Mouse (Mus musculus) heart, embryonic 15.5 days (tissue): ENCODE measurements around the gene Olfr1360. TPM values are rescaled to one million over a fixed set of nuclear protein-coding genes. Genes with fewer than 3 reads are reported as not detected.

Source experiments
- microRNA-seq: library from miRNA; unstranded; fragments of <30 nt; microRNA quantifications from one replicate; pipeline ENCODE4, GENCODE M21; 2016
- polyA plus RNA-seq: library from polyadenylated mRNA; unstranded; fragments of >200 nt; fragmentation: Nextera tagmentation; extraction: Ambion mirVana; gene quantifications from 2 replicates; pipeline ENCODE4 v1.2.1, GENCODE M21; 2015

Olfr1360 gene
- polyA plus RNA-seq, 1 experiment from 2014 or later = not detected

Small RNA genes lying within 50 kb of the gene (microRNA-seq; reads per million reads assigned to microRNA genes)
- gene Gm44357 (not detected), gene Gm44367 (not detected)

Other genes starting within 250 kb of the Olfr1360 start
- gene Pgbd1, start 236.3 kb downstream of the Olfr1360 start, polyA plus RNA-seq = 2.9 and 3.3 TPM in 2 replicates
- 26.6 and 27.0 TPM in 2 replicates for gene Zscan26, start 223.7 kb downstream of the Olfr1360 start, polyA plus RNA-seq
- gene Nkapl, start 208.9 kb downstream of the Olfr1360 start, polyA plus RNA-seq = 1.4 and 1.5 TPM in 2 replicates
- gene Zkscan4, start 198.5 kb downstream of the Olfr1360 start, polyA plus RNA-seq = 1.4 and 2.2 TPM in 2 replicates
- gene Gm10065, start 198.0 kb downstream of the Olfr1360 start, polyA plus RNA-seq = not detected in 2 replicates
- gene AK157302, start 182.2 kb downstream of the Olfr1360 start, polyA plus RNA-seq = 0.71 and 0.76 TPM in 2 replicates
- gene Gm11273, start 176.0 kb downstream of the Olfr1360 start, polyA plus RNA-seq = 15.7 and 17.9 TPM in 2 replicates
- gene Zkscan8, start 146.3 kb downstream of the Olfr1360 start, polyA plus RNA-seq = 3.5 and 4.0 TPM in 2 replicates
- gene Olfr1366, start 134.6 kb downstream of the Olfr1360 start, polyA plus RNA-seq = 0.10 TPM in 1 of 2 replicates, not detected in the other
- gene Olfr1535, start 117.5 kb downstream of the Olfr1360 start, polyA plus RNA-seq = not detected in 2 replicates
- not detected in 2 replicates for gene Olfr1364, start 95.6 kb downstream of the Olfr1360 start, polyA plus RNA-seq
- not detected in 2 replicates for gene Olfr1362, start 63.4 kb downstream of the Olfr1360 start, polyA plus RNA-seq
- gene Olfr11, start 34.9 kb downstream of the Olfr1360 start, polyA plus RNA-seq = not detected in 2 replicates
- gene Olfr1361, start 14.0 kb downstream of the Olfr1360 start, polyA plus RNA-seq = not detected in 2 replicates
- gene Olfr1359, start 20.7 kb upstream of the Olfr1360 start, polyA plus RNA-seq = not detected in 2 replicates
- gene Hist1h2bl, start 38.7 kb upstream of the Olfr1360 start, polyA plus RNA-seq = 0.47 and 1.3 TPM in 2 replicates
- gene Hist1h2ai, start 39.0 kb upstream of the Olfr1360 start, polyA plus RNA-seq = 9.9 and 11.4 TPM in 2 replicates
- gene Hist1h3h, start 40.3 kb upstream of the Olfr1360 start, polyA plus RNA-seq = 1.5 and 5.4 TPM in 2 replicates
- gene Hist1h2bm, start 44.6 kb upstream of the Olfr1360 start, polyA plus RNA-seq = 1.3 and 2.3 TPM in 2 replicates
- 0.66 and 0.67 TPM in 2 replicates for gene Hist1h4j, start 57.7 kb upstream of the Olfr1360 start, polyA plus RNA-seq
- 1.3 and 3.0 TPM in 2 replicates for gene Hist1h4k, start 73.1 kb upstream of the Olfr1360 start, polyA plus RNA-seq
- gene Hist1h2ak, start 76.4 kb upstream of the Olfr1360 start, polyA plus RNA-seq = 9.5 and 11.0 TPM in 2 replicates
- gene Hist1h2bn, start 76.7 kb upstream of the Olfr1360 start, polyA plus RNA-seq = 2.0 and 3.0 TPM in 2 replicates
- 8.6 and 10.7 TPM in 2 replicates for gene Hist1h1b, start 103.2 kb upstream of the Olfr1360 start, polyA plus RNA-seq
- gene Hist1h3i, start 106.0 kb upstream of the Olfr1360 start, polyA plus RNA-seq = 56.3 and 60.4 TPM in 2 replicates
- 2.3 and 3.2 TPM in 2 replicates for gene Hist1h2an, start 109.8 kb upstream of the Olfr1360 start, polyA plus RNA-seq
- gene Hist1h2bp, start 110.1 kb upstream of the Olfr1360 start, polyA plus RNA-seq = 0.86 and 1.4 TPM in 2 replicates
- 7.2 and 7.3 TPM in 2 replicates for gene Hist1h2bq, start 132.8 kb upstream of the Olfr1360 start, polyA plus RNA-seq
- 3.5 TPM in 1 of 2 replicates, not detected in the other for gene Hist1h2ao, start 133.1 kb upstream of the Olfr1360 start, polyA plus RNA-seq
- gene Hist1h4m, start 134.3 kb upstream of the Olfr1360 start, polyA plus RNA-seq = not detected in 2 replicates
- 6.2 and 11.6 TPM in 2 replicates for gene Hist1h4n, start 154.8 kb upstream of the Olfr1360 start, polyA plus RNA-seq
- 1,372 and 1,424 TPM in 2 replicates for gene Hist1h2ap, start 156.1 kb upstream of the Olfr1360 start, polyA plus RNA-seq
- gene Hist1h2br, start 156.3 kb upstream of the Olfr1360 start, polyA plus RNA-seq = 7.8 TPM in 2 replicates